Mouse (Mus musculus): ENCODE data around the gene Eif4g1. TPM values are rescaled to one million over a fixed set of nuclear protein-coding genes. Genes with fewer than 3 reads are reported as not detected.

Gene Eif4g1
- polyA plus RNA-seq, 1 experiment from 2014 or later: 127 TPM

DNA sequence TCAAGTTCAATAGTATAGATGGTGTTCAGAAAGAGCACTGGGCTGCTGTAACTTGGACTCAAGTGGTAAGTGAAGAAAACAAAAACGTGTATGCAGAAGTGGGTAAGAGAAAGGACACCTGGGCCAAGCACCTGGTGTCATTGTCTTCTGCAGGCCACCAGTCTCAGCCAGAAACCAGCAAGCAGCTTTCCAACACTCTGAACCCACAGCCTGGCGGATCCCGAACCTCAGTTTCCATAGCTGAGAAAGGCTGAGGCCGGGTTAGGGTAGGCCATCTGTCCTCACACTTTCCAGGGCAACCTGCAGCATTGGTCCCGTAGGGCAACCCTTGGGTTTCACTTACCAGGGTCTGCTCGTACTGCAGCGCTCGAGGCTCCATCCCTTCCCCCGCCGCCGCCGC lies 47.5 kb downstream of the Eif4g1 start:
- H3K4me3 ChIP-seq (ENCODE audit: low read depth, low read length): peak overlapping the region; percentile 69
- no peak; the same call in 1 of the 2 replicates for ATAC-seq
- H3K9me3 ChIP-seq (replicated peaks; ENCODE audit: control insufficient read depth, low read length, poor library complexity, severe bottlenecking): no peaks in the 10 kb centered on the region
- peak overlapping the region; percentile 95 for H3K27ac ChIP-seq (ENCODE audit: low read length)
- WGBS: under 1% methylated on average over 12 of the region's 12 CpGs
- peaks cover 28% of the 10 kb centered on the region for H3K4me1 ChIP-seq (ENCODE audit: control insufficient read depth, insufficient read depth, low read length)
- H3K9ac ChIP-seq (ENCODE audit: low read depth, low read length): peak overlapping the region; percentile 85
- peaks cover 9% of the 10 kb centered on the region for H3K36me3 ChIP-seq (ENCODE audit: control insufficient read depth, insufficient read depth, low read length)
- peak overlapping the region; percentile 95 for H3K4me2 ChIP-seq (ENCODE audit: low read length)
- H3K27me3 ChIP-seq (ENCODE audit: control insufficient read depth, insufficient read depth, low read depth, low read length): no peaks in the 10 kb centered on the region

DNA sequence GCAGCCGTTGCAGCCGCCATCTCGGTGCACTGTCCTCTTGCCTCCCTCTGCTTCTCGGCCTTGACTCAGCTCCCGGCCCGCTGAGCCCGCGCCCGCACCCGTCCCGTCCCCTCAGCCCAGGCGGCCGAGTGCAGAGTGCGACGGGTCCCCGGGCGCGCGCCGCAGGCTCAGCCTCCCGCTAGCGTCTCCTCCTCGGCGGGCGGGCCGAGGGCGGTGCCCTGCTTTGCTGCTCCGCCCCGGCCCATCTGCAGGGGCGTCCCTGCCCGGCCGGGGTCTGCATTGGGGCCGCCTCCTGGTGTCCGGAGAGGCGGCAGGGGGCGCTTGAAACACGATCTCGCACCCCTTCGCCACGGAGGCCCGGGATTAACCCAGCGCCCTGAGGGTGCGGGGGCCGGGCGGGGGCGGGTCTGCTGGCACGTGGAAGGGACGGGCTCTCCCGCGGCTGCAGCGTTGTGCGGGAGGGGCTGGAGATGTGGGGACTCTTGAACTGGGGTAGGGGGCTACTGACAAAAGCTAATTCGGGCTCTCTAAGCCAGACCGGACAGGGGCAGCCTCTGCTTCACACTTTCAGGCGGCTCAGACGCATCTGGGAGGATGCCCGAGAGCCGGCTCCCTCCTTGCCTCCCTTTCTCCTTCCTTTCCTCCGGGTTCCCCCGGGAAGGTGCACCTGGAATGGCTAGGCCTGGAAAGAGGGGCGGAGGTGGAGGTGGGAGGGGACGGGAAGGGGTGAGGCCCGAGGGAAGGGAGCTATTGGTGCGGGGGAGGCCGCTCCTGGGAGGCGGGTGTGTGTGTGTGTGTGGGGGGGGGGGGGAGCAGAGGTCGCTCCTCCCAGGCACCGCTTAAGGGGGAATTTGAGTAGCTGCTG lies 48.1 kb downstream of the Eif4g1 start:
- Histone ChIP-seq H3K9me3 (replicated peaks; ENCODE audit: control insufficient read depth, low read length, poor library complexity, severe bottlenecking) (no peaks in the 10 kb centered on the region), H3K4me1 (ENCODE audit: control insufficient read depth, insufficient read depth, low read length) (peaks cover 28% of the 10 kb centered on the region), H3K9ac (ENCODE audit: low read depth, low read length) (peak overlapping the region; percentile 85), H3K4me3 (ENCODE audit: low read depth, low read length) (peak overlapping the region; percentile 69), H3K27me3 (ENCODE audit: control insufficient read depth, insufficient read depth, low read depth, low read length) (no peaks in the 10 kb centered on the region), H3K4me2 (ENCODE audit: low read length) (peak overlapping the region; percentile 95), H3K36me3 (ENCODE audit: control insufficient read depth, insufficient read depth, low read length) (peaks cover 9% of the 10 kb centered on the region), H3K27ac (ENCODE audit: low read length) (peak overlapping the region; percentile 95)
- under 1% methylated on average over 47 of the region's 68 CpGs for WGBS
- ATAC-seq: peak; percentile 81

DNA sequence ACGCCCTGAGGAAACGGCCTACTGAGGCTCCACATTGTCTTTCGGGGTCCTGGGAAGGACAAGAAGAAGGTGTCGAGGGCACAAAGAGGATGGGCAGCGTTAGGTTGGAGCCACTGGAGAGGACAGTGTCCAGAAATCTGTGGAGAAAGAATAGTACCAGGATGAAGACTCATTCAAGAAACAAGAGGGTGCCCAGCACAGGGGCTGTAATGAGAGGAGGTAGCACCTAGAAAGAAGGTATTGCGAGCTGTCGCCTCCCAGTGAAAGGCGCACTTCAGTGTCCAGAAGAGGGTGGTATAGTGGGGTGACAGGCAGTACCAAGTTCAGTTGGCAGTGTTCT lies 48.7 kb downstream of the Eif4g1 start:
- Histone ChIP-seq H3K27ac (ENCODE audit: low read length) (peak overlapping the region; percentile 95), H3K4me3 (ENCODE audit: low read depth, low read length) (peak overlapping the region; percentile 69), H3K4me2 (ENCODE audit: low read length) (peak overlapping the region; percentile 95), H3K4me1 (ENCODE audit: control insufficient read depth, insufficient read depth, low read length) (peaks cover 28% of the 10 kb centered on the region), H3K9me3 (replicated peaks; ENCODE audit: control insufficient read depth, low read length, poor library complexity, severe bottlenecking) (no peaks in the 10 kb centered on the region), H3K27me3 (ENCODE audit: control insufficient read depth, insufficient read depth, low read depth, low read length) (no peaks in the 10 kb centered on the region), H3K9ac (ENCODE audit: low read depth, low read length) (peak overlapping the region; percentile 85), H3K36me3 (ENCODE audit: control insufficient read depth, insufficient read depth, low read length) (peaks cover 9% of the 10 kb centered on the region)
- peak; percentile 41 for ATAC-seq
- WGBS: 3% methylated on average over 8 of the region's 8 CpGs

DNA sequence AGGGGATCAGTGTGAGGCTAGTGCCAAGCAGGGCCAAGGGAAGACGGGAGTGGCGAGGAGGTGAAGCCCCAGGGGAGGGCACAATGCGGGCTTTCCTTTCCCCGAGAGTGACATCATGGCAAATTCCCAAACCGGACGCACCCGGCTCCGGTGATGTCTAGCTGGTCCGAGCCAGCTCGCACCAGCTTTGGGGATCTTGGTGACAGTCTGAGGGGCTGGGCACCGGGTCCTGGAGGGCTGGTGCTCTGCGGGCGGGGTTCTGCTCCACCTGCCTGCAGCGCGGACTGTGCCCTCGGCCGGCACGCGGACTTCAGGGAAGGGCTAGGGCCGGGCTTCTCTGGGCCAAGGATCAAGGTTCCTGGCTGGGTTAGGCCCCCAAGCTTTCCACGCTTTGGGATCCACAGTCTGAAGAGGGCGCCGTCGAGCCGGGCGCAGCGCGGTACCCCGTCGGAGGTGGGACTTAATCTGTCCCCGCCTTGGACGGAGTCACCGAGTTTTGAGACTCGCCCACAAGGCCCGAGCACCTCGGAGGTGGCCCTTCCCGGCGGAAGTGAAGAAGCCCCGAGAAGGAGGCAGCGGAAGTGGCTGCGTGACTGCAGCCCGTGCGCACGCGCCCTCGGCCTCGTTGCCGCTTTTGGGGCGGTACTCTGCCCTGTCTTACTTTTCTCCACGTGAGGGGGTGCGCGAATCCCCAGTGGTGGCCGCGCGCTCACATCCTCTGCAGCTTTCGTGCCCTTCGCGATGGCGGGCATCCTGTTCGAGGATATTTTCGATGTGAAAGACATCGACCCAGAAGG lies 49.3 kb downstream of the Eif4g1 start, which contains the start of the genes Polr2h and Clcn2:
Polr2h (plus strand) TSS at position 485 of the 797 bp plus-strand sequence.
Clcn2 (minus strand) TSS at position 566 of the 797 bp plus-strand sequence.
- H3K9me3 ChIP-seq (replicated peaks; ENCODE audit: control insufficient read depth, low read length, poor library complexity, severe bottlenecking): no peaks in the 10 kb centered on the region
- peak within 1 kb of the TSS; percentile 95 for H3K27ac ChIP-seq (ENCODE audit: low read length)
- H3K9ac ChIP-seq (ENCODE audit: low read depth, low read length): peak within 1 kb of the TSS; percentile 85
- H3K4me2 ChIP-seq (ENCODE audit: low read length): peak within 1 kb of the TSS; percentile 95
- WGBS: under 1% methylated on average over 61 of the region's 62 CpGs
- peak within 1 kb of the TSS; percentile 69 for H3K4me3 ChIP-seq (ENCODE audit: low read depth, low read length)
- no peaks in the 10 kb centered on the region for H3K27me3 ChIP-seq (ENCODE audit: control insufficient read depth, insufficient read depth, low read depth, low read length)
- H3K4me1 ChIP-seq (ENCODE audit: control insufficient read depth, insufficient read depth, low read length): peaks cover 28% of the 10 kb centered on the region
- H3K36me3 ChIP-seq (ENCODE audit: control insufficient read depth, insufficient read depth, low read length): peaks cover 5% of the 10 kb centered on the region
- peak; percentile 82 for ATAC-seq

DNA sequence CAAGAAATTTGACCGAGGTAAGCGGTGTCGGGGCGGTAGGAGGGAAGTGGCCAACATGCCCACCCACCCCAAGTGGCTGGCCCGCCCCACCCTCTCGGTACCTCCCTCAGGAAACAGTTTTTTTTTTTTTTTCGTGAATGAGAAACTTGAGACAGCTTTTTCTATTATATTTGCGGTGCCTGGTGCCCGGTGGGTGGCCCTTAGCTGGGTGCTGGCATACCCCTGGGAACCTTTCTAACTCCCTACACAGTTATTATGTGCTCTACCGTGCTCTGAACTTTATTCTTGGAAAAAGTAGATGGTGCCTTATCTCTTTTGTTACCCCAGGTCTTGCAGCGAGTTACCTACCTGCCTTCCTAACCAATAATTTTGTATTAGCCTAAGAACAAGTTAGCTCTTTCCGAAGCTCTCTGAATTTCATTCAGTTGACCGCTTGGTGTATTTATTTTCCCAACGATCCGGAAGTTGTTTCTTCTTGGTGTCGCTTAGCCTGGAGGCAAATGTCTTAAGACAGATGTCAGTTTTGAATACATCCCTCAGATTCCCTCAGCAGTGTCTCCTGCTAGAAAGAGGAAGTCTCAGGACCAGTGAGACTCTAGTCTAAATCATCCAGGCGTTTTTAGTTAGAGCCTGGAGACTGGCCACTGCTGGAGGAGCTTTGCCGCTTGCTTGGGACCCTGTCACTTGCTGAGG lies 50.0 kb downstream of the Eif4g1 start:
- ATAC-seq: 0 out of 2 replicates have a peak, but pooled peaks have one; percentile 1
- peak overlapping the region; percentile 95 for H3K4me2 ChIP-seq (ENCODE audit: low read length)

DNA sequence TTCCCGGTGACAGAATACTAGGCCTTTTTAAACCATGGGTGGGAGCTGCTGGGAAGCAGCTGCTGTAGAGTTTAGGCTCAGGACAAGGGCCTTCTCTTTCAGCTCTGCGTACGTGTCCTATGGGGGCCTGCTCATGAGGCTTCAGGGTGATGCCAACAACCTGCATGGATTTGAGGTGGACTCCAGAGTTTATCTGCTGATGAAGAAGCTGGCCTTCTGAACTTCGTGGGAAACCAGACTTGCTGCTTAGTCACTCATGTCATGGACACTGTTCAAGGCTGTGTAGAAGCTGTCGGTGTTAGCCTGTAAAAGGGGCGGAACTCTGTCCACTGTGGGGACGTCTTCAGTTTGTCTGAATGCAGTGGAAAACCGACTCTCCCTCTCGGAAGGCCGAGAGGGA lies 53.7 kb downstream of the Eif4g1 start:
- Histone ChIP-seq H3K36me3 (ENCODE audit: control insufficient read depth, insufficient read depth, low read length) (no peaks in the 10 kb centered on the region), H3K4me3 (ENCODE audit: low read depth, low read length) (no peak overlapping the region)
- no peak for ATAC-seq

More for the DNA sequence above, 50.0 kb downstream of the Eif4g1 start:
- peaks cover 28% of the 10 kb centered on the region for H3K4me1 ChIP-seq (ENCODE audit: control insufficient read depth, insufficient read depth, low read length)
- H3K27me3 ChIP-seq (ENCODE audit: control insufficient read depth, insufficient read depth, low read depth, low read length): no peaks in the 10 kb centered on the region
- H3K9me3 ChIP-seq (replicated peaks; ENCODE audit: control insufficient read depth, low read length, poor library complexity, severe bottlenecking): no peaks in the 10 kb centered on the region
- WGBS: 5% methylated on average over 18 of the region's 18 CpGs
- peak overlapping the region; percentile 95 for H3K27ac ChIP-seq (ENCODE audit: low read length)
- H3K36me3 ChIP-seq (ENCODE audit: control insufficient read depth, insufficient read depth, low read length): 0 out of 2 replicates have a peak, but pooled peaks cover under 1% of the 10 kb centered on the region
- peak overlapping the region; percentile 69 for H3K4me3 ChIP-seq (ENCODE audit: low read depth, low read length)
- peak overlapping the region; percentile 85 for H3K9ac ChIP-seq (ENCODE audit: low read depth, low read length)

DNA sequence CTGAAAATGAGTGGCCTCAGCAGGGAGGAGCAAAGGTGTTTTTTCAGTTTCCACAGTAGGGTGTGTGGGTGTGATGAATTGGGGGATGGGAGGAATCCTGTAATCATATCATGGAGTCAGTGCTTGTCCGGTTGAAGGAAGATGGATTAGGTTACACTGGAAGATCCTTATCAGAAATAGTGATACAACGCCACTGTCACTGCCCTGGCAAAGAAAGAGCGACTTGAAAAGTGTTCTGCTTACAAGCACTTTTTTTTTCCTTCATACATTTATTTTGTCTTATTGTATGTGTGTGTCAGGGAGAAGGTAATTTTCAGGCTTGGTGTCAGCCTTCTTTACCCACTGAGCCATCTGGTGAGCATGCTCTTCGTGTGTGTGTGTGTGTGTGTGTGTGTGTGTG lies 54.6 kb downstream of the Eif4g1 start:
- Histone ChIP-seq H3K9ac (ENCODE audit: low read depth, low read length) (no peak overlapping the region), H3K36me3 (ENCODE audit: control insufficient read depth, insufficient read depth, low read length) (no peaks in the 10 kb centered on the region), H3K4me2 (ENCODE audit: low read length) (no peak overlapping the region), H3K4me3 (ENCODE audit: low read depth, low read length) (no peak overlapping the region), H3K9me3 (replicated peaks; ENCODE audit: control insufficient read depth, low read length, poor library complexity, severe bottlenecking) (no peaks in the 10 kb centered on the region), H3K4me1 (ENCODE audit: control insufficient read depth, insufficient read depth, low read length) (peaks cover 7% of the 10 kb centered on the region), H3K27ac (ENCODE audit: low read length) (no peak overlapping the region), H3K27me3 (ENCODE audit: control insufficient read depth, insufficient read depth, low read depth, low read length) (no peaks in the 10 kb centered on the region)
- ATAC-seq: no peak
- 90% methylated on average over 4 of the region's 4 CpGs for WGBS

More for the DNA sequence above, 53.7 kb downstream of the Eif4g1 start:
- H3K9me3 ChIP-seq (replicated peaks; ENCODE audit: control insufficient read depth, low read length, poor library complexity, severe bottlenecking): no peaks in the 10 kb centered on the region
- H3K9ac ChIP-seq (ENCODE audit: low read depth, low read length): no peak overlapping the region
- WGBS: 90% methylated on average over 10 of the region's 10 CpGs
- H3K4me2 ChIP-seq (ENCODE audit: low read length): no peak overlapping the region
- H3K27ac ChIP-seq (ENCODE audit: low read length): no peak overlapping the region
- no peaks in the 10 kb centered on the region for H3K27me3 ChIP-seq (ENCODE audit: control insufficient read depth, insufficient read depth, low read depth, low read length)
- peaks cover 7% of the 10 kb centered on the region for H3K4me1 ChIP-seq (ENCODE audit: control insufficient read depth, insufficient read depth, low read length)

DNA sequence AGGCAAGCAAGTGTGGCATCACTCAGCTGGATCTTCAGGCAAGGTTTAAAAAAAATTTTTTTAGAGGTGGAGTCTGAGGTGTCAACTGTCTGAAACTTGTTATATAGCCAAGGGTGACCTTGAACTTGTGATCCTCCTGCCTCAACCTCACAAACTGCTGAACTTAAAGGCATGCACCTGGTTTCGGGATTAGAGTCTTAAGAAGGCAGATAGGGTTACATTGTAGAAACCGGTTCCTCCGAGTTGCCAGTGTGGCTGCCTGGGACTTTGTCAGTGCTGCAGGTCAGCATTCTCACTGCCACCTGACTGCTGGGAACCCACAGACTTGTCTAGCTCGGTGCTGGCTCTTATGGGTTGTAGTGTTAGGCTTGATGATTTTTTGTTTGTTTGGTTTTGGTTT lies 55.1 kb downstream of the Eif4g1 start:
- no peaks in the 10 kb centered on the region for H3K36me3 ChIP-seq (ENCODE audit: control insufficient read depth, insufficient read depth, low read length)
- H3K27me3 ChIP-seq (ENCODE audit: control insufficient read depth, insufficient read depth, low read depth, low read length): no peaks in the 10 kb centered on the region
- no peak overlapping the region for H3K9ac ChIP-seq (ENCODE audit: low read depth, low read length)
- H3K4me3 ChIP-seq (ENCODE audit: low read depth, low read length): no peak overlapping the region
- H3K27ac ChIP-seq (ENCODE audit: low read length): no peak overlapping the region
- WGBS: 74% methylated on average over 4 of the region's 4 CpGs
- H3K9me3 ChIP-seq (replicated peaks; ENCODE audit: control insufficient read depth, low read length, poor library complexity, severe bottlenecking): no peaks in the 10 kb centered on the region
- no peak overlapping the region for H3K4me2 ChIP-seq (ENCODE audit: low read length)
- peaks cover 7% of the 10 kb centered on the region for H3K4me1 ChIP-seq (ENCODE audit: control insufficient read depth, insufficient read depth, low read length)
- no peak for ATAC-seq
